Mouse (Mus musculus) kidney, adult 2 months (tissue): ENCODE data around the gene Snx33.
A peak's percentile ranks its signal among the peaks of the same experiment; 100 is the strongest.

Experiments used
- CTCF ChIP-seq: fragments of 200-500 bp; conservative IDR thresholded peaks from 2 replicates; pipeline ENCODE4 v1.5.1; 2011; ENCODE audit warnings: low read depth, mild to moderate bottlenecking, control low read depth, low read length, moderate library complexity, mixed read lengths; ENCODE audit not compliant: insufficient read depth, insufficient read length
- POLR2A ChIP-seq: fragments of 200-500 bp; IDR thresholded peaks from one replicate; pipeline ENCODE4 v1.6.1; 2011; ENCODE audit warnings: low read depth, low read length, control low read depth

- TF ChIP-seq POLR2A, result peak; percentile 30
- no peak for TF ChIP-seq CTCF
Measured at GRCm38 (mm10) chr9:56937223-56938160, 9.3 kb upstream of the Snx33 start, which contains the start of gene Imp3.
